ENCODE assay signal across 8 mouse cellular contexts in genomic region chr7:79149522-79149921, GRCm38 (mm10). TPM values are rescaled to one million over a fixed set of nuclear protein-coding genes. Genes with fewer than 3 reads are reported as not detected.
A peak's percentile ranks its signal among the peaks of the same experiment; 100 is the strongest.
DNase-seq lines count a peak whose midpoint lies in the region; ATAC-seq and TF ChIP-seq lines count a peak whose summit lies in the region.

No protein-coding gene starts in this region.

- H3K36me3 ChIP-seq in heart, embryonic 11.5 days (ENCODE audit: control insufficient read depth, insufficient read depth, low read length), result no peaks in the 10 kb centered on the region
- H3K36me3 ChIP-seq in stomach, embryonic 14.5 days (ENCODE audit: control insufficient read depth, insufficient read depth, low read length), result peaks cover 8% of the 10 kb centered on the region
- H3K36me3 ChIP-seq in stomach, postnatal 0 days (ENCODE audit: control insufficient read depth, insufficient read depth, low read length), result no peaks in the 10 kb centered on the region
- peaks cover 10% of the 10 kb centered on the region for H3K36me3 ChIP-seq in limb, embryonic 12.5 days

- no peak overlapping the region for H3K4me3 ChIP-seq in heart, embryonic 11.5 days (ENCODE audit: low read depth, low read length)
- no peak overlapping the region for H3K4me3 ChIP-seq in stomach, embryonic 14.5 days (ENCODE audit: low read depth, low read length)
- H3K4me3 ChIP-seq in stomach, postnatal 0 days (ENCODE audit: low read depth, low read length), result no peak overlapping the region
- H3K4me3 ChIP-seq in limb, embryonic 12.5 days (replicated peaks), result no peak overlapping the region

- no peak for TF ChIP-seq EP300 in stomach, postnatal 0 days (optimal IDR thresholded peaks at IDR 0.05)

- no peak for DNase-seq in heart, postnatal 25 days (ENCODE audit: low spot score)
- no peak for DNase-seq in stomach, postnatal 0 days (ENCODE audit: low spot score)
- peak; percentile 61 for DNase-seq in yolk sac, embryonic 10.5 days (ENCODE audit: low spot score)
- DNase-seq in spleen, adult 12 weeks (ENCODE audit: low spot score), result no peak
- DNase-seq in adrenal gland, postnatal 25 days, result no peak

- H3K9me3 ChIP-seq in heart, embryonic 11.5 days (replicated peaks; ENCODE audit: control insufficient read depth, low read length), result no peaks in the 10 kb centered on the region
- no peaks in the 10 kb centered on the region for H3K9me3 ChIP-seq in stomach, embryonic 14.5 days (ENCODE audit: control insufficient read depth, low read depth, low read length)
- H3K9me3 ChIP-seq in stomach, postnatal 0 days (ENCODE audit: control insufficient read depth, low read length), result no peaks in the 10 kb centered on the region
- H3K9me3 ChIP-seq in limb, embryonic 12.5 days, result no peaks in the 10 kb centered on the region

- peaks cover 11% of the 10 kb centered on the region for H3K4me1 ChIP-seq in heart, embryonic 11.5 days (ENCODE audit: control insufficient read depth, insufficient read depth, low read length)
- H3K4me1 ChIP-seq in stomach, embryonic 14.5 days (ENCODE audit: control insufficient read depth, insufficient read depth, low read length), result peaks cover 19% of the 10 kb centered on the region; the same call in 1 of the 2 replicates
- H3K4me1 ChIP-seq in stomach, postnatal 0 days (replicated peaks; ENCODE audit: control insufficient read depth, insufficient read depth), result no peaks in the 10 kb centered on the region
- peaks cover 24% of the 10 kb centered on the region for H3K4me1 ChIP-seq in limb, embryonic 12.5 days (replicated peaks)

- peak overlapping the region; percentile 83 for H3K4me2 ChIP-seq in heart, embryonic 11.5 days
- H3K4me2 ChIP-seq in stomach, embryonic 14.5 days (replicated peaks; ENCODE audit: low read depth, low read length), result peak overlapping the region; percentile 90
- no peak overlapping the region for H3K4me2 ChIP-seq in stomach, postnatal 0 days (replicated peaks; ENCODE audit: low read depth)
- H3K4me2 ChIP-seq in limb, embryonic 12.5 days, result peak overlapping the region; percentile 85; the same call in 1 of the 2 replicates

- peak overlapping the region; percentile 32; the same call in 1 of the 2 replicates for H3K27ac ChIP-seq in heart, embryonic 11.5 days (ENCODE audit: low read depth, low read length)
- H3K27ac ChIP-seq in stomach, embryonic 14.5 days (ENCODE audit: low read length), result no peak overlapping the region
- H3K27ac ChIP-seq in stomach, postnatal 0 days (replicated peaks), result no peak overlapping the region
- no peak overlapping the region for H3K27ac ChIP-seq in limb, embryonic 12.5 days

- ATAC-seq in heart, embryonic 11.5 days (replicated peaks; ENCODE audit: insufficient number of reproducible peaks, low FRiP score, low TSS enrichment), result no peak
- no peak for ATAC-seq in stomach, embryonic 14.5 days (ENCODE audit: insufficient number of reproducible peaks, insufficient read depth, low FRiP score, low read depth)
- no peak for ATAC-seq in stomach, postnatal 0 days (ENCODE audit: low FRiP score, low TSS enrichment)
- no peak for ATAC-seq in limb, embryonic 12.5 days (ENCODE audit: insufficient number of reproducible peaks, insufficient read depth, low FRiP score, low TSS enrichment, low read depth)

- no peaks in the 10 kb centered on the region for H3K27me3 ChIP-seq in heart, embryonic 11.5 days (ENCODE audit: control insufficient read depth, insufficient read depth, low read length)
- no peaks in the 10 kb centered on the region for H3K27me3 ChIP-seq in stomach, embryonic 14.5 days (ENCODE audit: control insufficient read depth, insufficient read depth, low read length)
- no peaks in the 10 kb centered on the region for H3K27me3 ChIP-seq in stomach, postnatal 0 days (ENCODE audit: control insufficient read depth, insufficient read depth, low read length)
- no peaks in the 10 kb centered on the region for H3K27me3 ChIP-seq in limb, embryonic 12.5 days

- intact Hi-C loops in heart, postnatal 25 days (cut with DNase I), result loop anchor here (10.0 kb wide), 1 partner anchor 315 kb away; the partner anchor contains the start of gene Polg

- WGBS in heart, embryonic 11.5 days (ENCODE audit: insufficient replicate concordance), result 43% methylated on average over 6 of the region's 6 CpGs
- WGBS in stomach, embryonic 14.5 days, result 62% methylated on average over 6 of the region's 6 CpGs
- WGBS in stomach, postnatal 0 days, result 41% methylated on average over 6 of the region's 6 CpGs
- 69% methylated on average over 6 of the region's 6 CpGs for WGBS in limb, embryonic 12.5 days

- TF ChIP-seq CTCF in stomach, postnatal 0 days (IDR thresholded peaks at IDR 0.05; ENCODE audit: low read depth), result no peak

- no peak overlapping the region; the same call in 1 of the 2 replicates for H3K9ac ChIP-seq in heart, embryonic 11.5 days (ENCODE audit: low read depth, low read length)
- H3K9ac ChIP-seq in stomach, embryonic 14.5 days (replicated peaks; ENCODE audit: low read depth, low read length), result no peak overlapping the region
- H3K9ac ChIP-seq in stomach, postnatal 0 days (ENCODE audit: low read length), result no peak overlapping the region
- no peak overlapping the region for H3K9ac ChIP-seq in limb, embryonic 12.5 days (replicated peaks)

RNA-seq across cellular contexts. Expression of gene Mfge8, which starts 0.7 kb away (rescaled TPM):
- polyA plus RNA-seq in heart, embryonic 11.5 days (2014; fragmentation: Nextera tagmentation; extraction: Ambion mirVana), result 205 and 243 TPM in 2 replicates
- total RNA-seq in heart, postnatal 25 days (2021), result 100 to 1,000 TPM; 118 to 144 TPM
- polyA plus RNA-seq in stomach, embryonic 14.5 days (2014; fragmentation: Nextera tagmentation; extraction: Ambion mirVana), result 273 and 292 TPM in 2 replicates
- polyA plus RNA-seq in stomach, postnatal 0 days (2015; fragmentation: Nextera tagmentation; extraction: Ambion mirVana), result 178 TPM in 2 replicates
- 147 and 149 TPM in 2 replicates for polyA plus RNA-seq in limb, embryonic 12.5 days (2016; fragmentation: Nextera tagmentation; extraction: Ambion mirVana)
- 333 and 334 TPM in 2 replicates for total RNA-seq in adrenal gland, postnatal 25 days (2021)

RNA-seq across cellular contexts. Expression of gene Hapln3, which starts 18.7 kb away (rescaled TPM):
- polyA plus RNA-seq in heart, embryonic 11.5 days (2014; fragmentation: Nextera tagmentation; extraction: Ambion mirVana), result 1.2 and 1.4 TPM in 2 replicates
- total RNA-seq in heart, postnatal 25 days (2021), result under 1 TPM; 0.20 to 0.31 TPM
- 3.8 and 4.2 TPM in 2 replicates for polyA plus RNA-seq in stomach, embryonic 14.5 days (2014; fragmentation: Nextera tagmentation; extraction: Ambion mirVana)
- 0.62 and 0.67 TPM in 2 replicates for polyA plus RNA-seq in stomach, postnatal 0 days (2015; fragmentation: Nextera tagmentation; extraction: Ambion mirVana)
- polyA plus RNA-seq in limb, embryonic 12.5 days (2016; fragmentation: Nextera tagmentation; extraction: Ambion mirVana), result 0.95 and 2.0 TPM in 2 replicates
- 1.2 and 1.9 TPM in 2 replicates for total RNA-seq in adrenal gland, postnatal 25 days (2021)
